Mouse (Mus musculus): ENCODE data around the gene Zbtb24.

Zbtb24 gene

DNA sequence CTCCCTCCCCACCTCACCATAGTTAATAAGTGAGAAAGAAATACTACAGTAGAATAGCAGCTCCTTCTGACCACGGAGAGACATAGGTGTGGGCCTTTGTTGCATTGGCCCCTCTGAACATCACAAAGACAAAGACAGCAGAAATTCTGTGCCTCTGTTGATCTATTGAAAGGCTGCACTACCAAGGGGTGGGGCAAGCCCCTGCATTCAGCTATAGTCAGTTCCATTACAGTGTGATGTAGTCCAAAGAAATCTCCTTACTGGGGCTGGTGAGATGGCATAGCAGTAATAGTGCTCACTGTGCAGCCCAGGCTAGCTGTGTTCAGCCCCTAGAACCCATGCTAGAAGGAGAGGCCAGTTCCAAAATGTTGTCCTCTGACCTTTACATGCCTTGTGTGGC is 54.8 kb downstream of the Zbtb24 start:
- no peak for DNase-seq

DNA sequence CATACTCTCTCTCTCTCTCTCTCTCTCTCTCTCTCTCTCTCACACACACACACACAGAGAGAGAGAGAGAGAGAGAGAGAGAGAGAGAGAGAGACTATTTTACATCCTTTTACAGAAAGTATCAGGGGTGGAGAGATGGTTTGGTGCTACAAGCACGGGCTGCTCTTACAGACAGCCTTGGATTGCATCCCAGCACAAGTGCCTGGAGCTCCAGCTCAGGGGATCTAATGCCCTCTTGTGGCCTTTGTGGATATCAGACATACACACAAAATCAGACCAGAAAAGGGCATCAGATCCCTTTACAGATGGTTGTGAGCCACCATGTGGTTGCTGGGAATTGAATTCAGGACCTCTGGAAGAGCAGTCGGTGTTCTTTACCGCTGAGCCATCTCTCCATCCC is 55.3 kb downstream of the Zbtb24 start:
- peak; percentile 63 to 75 for DNase-seq

GRCm38 (mm10) chr10:41509160-41509559 is 59.0 kb downstream of the Zbtb24 start:
- DNase-seq, result peak in 1 of 2 experiments; percentile 39

GRCm38 (mm10) chr10:41514301-41514700 is 64.1 kb downstream of the Zbtb24 start:
- DNase-seq, result no peak

- no peak for DNase-seq
These were observed 64.7 kb downstream of the Zbtb24 start for GRCm38 (mm10) chr10:41514921-41515320.
